Mouse (Mus musculus) adrenal gland, adult (tissue): ENCODE measurements around the gene Gsta2.
"Not testable (repeated sequence)": the region's sequence is repeated elsewhere in the genome, so short reads cannot be mapped to it uniquely, and the experiment has no call there.

Experiments used
- DNase-seq, 2 experiments: peaks; one replicate each; pipeline ENCODE4 v3.0.0; 2022 to 2023; ENCODE audit warnings: low spot score in 1 of 2; ENCODE audit not compliant: inconsistent age in 2 of 2

Gsta2 gene

DNA sequence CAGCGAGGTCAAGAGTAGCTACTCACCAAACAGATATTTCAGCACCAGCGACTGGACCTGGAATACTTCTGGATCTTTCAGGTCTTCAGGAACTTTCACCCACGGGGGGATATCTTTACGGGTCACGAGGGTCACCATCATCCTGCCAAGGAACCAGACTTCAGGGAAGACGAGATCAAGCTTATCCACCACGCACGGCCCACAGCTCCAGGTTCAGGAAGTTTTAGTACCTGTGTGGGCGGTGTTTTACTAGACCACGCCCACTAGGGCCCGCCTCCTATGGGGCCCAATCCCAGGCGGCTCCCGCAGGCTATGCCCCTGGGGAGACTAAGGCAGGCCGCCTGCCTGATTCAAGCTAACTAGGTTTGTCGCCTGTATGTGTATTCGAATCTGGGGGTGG lies 12.4 kb upstream of the Gsta2 start, which contains the start of gene Dppa5a:
Gene Dppa5a (minus strand): TSS at position 219 of the 400 bp plus-strand sequence.
- not testable (repeated sequence) for DNase-seq

DNA sequence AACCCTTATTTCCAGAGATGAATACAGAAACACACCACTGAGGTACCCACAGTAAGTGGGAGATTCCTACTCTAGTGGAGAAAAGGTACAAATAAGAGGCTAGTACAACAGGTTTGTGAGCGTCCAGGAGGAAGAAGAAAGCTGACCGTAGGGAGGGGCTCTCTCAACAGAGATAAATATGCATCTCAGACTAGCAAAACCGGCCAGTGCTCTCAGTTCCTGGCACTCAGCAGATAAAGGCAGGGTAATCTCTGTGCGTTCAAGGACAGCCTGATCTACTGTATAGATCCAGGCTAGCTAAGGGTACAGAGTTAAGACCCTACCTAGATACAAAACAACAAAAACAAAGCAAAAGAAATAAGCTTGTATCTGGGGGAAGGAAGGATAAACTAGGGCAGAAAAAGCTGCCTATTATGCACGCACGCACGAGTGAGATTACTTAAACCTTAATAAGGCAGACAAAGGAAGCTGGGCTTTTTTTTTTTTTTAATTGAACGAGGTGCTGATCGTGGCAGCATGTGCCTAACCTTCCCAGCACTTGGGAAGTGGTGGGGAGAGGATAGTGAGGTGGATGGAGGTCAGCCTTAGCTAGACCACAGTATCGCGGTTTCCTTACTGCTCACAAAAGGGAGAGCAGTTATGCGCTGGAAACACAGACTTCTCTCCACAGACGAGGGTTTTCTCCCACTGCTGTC lies 10.4 kb upstream of the Gsta2 start:
- no peak for DNase-seq

DNA sequence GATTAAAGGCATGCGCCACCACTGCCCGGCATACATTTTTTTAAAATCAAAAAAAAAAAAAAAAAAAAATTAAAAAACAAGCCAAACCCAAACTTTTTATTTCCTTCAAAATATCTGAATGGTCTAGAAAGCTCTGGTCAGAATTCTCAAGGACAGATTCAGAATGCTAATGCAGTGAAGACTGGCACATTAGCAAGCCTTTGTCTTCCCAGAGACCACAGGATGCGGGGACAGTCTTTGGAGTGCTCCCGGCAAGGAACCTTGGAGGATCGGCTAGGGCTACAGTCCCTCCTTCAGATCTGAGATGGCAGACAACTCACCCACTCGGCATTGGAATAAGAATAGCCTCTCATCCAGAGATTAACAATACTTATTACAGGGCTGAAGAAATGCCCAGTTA lies 9.1 kb upstream of the Gsta2 start:
- DNase-seq: no peak

DNA sequence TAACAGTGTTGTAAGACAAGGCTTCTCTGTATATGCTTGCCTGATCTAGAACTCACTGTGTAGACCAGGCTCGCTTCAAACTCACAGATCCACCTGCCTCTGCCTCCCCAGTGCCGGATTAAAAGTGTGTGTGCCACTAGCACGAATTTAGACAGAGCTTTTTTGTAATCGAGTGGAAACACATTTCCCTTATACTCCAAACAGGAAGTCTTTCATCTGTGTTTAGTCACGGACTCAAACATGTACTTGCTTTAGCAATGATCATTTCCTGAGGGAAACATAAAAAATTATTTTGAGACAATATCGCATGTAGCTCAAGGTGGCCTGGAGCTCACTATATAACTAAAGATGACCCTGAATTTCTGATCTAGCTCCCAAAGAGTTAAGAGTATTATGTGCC lies 7.8 kb upstream of the Gsta2 start:
- DNase-seq: no peak

DNA sequence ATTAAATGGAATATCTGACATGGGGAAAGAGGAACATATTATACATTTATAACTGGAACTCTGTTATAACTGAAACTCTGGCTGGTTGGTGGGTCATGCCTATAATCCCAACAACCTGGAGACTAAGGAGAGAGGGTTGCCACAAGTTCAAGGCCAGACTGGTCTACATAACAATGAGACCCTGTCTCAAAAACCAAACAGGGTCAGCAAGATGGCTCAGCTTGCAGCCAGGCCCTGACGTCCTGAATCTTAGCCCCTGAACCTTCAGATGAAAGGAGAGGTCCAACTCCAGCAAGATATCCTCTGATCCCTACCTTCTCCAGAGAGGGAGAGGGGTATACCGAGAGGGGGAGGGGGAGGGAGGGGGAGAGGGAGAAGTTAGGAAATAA lies 4.9 kb upstream of the Gsta2 start:
- no peak for DNase-seq

DNA sequence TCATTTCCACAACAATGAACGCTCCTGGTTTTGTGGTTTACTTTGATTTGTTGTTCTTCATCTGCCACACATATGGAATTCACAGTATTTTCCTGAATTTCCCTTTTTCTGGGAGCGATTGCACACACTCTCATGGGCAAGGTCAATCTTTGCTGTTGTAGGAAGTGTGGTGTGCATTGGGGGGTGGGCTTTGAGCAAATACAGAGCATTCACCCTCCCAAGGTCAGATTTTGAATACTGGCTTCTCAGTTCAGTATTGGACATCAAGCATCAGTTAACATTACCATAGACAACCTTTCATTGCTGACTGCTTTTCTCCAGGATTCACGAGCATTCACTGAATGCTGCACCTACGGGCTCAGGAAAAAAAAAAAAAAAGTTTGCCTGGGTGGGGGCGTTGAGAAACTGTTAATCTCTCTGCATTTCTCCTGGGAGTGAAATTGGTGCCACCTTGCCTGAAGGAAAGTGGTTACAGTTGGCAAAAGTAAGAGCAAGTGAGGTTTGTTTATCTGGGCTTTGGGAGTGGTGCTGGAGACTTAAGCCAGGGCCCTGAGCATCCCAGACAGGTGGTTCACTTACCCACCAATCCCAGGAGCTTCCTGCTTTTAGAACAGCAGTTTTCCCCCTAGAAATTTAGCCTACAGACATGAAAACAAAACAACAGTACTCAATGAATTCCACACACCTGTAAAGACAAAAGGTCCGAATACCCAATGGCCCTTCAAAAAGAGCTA lies 4.3 kb upstream of the Gsta2 start:
- DNase-seq: no peak

DNA sequence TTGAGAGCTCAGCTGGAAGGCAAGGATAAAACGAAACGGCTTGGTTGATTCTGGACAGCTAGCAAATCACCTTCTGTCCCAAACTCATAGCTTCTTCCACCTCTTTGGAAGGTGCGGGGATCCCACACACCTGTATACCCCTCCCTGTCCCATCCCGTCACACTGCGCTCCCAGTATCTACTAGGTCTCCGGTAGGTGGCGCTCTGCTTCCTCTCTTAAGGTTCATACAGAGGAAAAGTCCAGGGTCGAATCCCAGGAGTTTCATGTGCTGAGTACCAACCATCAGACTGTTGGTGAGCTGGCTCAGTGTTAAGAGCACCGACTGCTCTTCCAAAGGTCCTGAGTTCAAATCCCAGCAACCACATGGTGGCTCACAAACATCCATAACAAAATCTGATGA lies 2.5 kb upstream of the Gsta2 start:
- DNase-seq: peak; percentile 47 to 80

DNA sequence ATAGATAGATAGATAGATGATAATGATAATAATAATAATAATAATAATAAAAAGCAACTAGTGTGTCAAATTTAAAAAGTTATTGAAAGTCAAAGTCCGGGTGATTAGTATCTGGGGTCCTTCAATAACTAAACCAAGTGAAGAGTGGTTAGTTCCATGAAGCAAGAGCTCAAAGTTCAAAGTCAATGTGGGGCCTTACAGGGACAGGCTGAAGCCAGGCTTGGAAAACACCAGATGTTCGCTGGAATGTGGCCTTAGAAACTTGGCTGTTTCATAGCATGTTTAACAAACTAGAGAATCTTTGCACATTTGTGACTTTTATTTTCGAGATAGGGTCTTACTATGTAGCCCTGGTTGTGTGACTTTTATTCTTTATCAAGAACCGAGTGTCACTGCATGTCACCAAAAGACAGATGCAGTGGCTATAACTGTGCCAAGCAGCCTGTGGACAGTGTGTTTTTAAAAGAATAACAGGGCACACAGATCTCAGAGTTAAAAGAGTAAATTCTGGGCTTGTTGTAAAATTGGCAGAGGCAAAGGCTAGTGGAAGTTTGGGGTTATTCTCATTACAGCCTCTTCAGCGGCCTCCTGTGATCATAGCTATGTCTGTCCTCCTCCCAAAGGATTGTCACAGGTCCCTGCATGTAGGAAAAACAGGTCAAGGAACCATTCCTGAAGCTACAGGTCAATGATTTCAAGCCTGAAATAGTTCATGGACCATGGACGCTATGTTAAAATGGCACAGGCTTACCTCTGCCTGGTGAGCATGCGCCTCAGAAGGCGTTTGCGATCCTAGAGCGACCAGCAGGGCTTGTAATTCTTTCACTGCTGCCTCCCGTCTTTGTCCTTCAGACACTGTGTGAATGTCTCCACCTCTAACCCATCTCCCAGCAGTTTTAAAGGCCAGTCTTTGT lies 666 bp downstream of the Gsta2 start:
- DNase-seq: no peak

DNA sequence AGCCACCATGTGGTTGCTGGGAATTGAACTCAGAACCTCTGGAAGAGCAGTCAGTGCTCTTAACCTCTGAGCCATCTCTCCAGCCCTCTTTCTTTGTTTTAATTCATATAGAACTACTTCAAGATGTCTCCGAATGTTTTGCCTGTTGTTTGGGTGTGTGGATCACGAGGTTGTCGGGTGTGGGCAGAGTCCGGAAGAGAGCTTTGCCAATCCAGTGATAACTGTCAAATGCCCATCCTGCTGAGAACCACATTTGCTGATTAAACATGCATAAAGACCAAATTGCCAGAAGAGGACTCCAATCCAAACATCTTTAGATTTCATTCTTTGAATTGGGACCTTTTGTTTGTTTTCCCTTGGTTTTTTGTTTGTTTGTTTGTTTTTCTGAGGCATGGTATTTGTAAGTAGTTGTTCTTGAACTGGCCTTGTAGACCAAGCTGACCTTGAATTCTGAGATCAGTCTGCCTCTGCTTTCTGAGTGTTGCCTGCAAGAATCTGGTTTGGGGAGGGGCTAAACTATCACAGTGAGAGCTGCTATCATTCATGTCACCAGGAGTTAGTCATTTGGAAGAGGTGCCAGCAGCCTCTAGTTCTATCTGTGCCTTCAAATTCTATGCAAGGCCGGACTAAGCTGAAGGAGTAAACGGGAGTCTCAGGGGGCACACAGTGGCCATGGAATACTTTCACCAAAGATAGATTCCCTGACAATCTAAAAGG lies 3.9 kb downstream of the Gsta2 start:
- DNase-seq: peak; percentile 46 to 70

DNA sequence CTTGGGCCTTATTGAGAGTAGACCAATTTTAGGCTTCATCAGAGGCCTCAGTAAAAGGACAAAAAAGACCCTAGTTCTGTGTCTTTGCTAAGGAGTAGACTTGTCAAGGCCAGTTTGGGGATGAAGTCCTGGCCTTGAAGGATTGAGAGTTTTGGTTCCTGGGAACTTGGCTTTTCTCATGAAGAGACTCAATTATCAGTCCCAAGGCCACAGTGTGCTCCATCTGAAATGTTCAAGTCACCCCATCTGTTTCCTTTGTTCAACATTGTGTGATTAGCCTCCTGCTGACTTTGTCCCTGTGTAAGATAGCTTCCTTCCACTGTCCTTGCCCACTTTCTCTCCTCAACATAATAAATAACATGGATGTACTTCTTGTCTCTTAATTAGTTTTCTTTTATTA lies 5.6 kb downstream of the Gsta2 start:
- not testable (repeated sequence) for DNase-seq

DNA sequence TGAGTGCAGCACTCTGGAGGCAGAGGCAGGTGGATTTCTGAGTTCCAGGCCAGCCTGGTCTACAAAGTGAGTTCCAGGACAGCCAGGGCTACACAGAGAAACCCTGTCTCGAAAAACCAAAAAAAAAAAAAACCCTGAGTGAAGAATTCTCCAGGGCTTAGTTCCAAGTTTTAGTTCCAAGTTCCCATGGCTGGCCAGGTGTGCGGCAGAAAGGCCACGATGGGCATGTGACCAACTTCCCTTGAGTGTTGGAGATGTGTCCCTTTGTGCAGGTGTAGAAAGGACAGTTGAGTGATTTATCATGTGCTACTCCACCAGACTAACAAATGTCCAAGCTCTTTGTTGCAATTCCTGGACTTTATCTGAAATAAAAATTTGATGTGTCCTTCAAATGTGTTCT lies 6.4 kb downstream of the Gsta2 start:
- not testable (repeated sequence) for DNase-seq

DNA sequence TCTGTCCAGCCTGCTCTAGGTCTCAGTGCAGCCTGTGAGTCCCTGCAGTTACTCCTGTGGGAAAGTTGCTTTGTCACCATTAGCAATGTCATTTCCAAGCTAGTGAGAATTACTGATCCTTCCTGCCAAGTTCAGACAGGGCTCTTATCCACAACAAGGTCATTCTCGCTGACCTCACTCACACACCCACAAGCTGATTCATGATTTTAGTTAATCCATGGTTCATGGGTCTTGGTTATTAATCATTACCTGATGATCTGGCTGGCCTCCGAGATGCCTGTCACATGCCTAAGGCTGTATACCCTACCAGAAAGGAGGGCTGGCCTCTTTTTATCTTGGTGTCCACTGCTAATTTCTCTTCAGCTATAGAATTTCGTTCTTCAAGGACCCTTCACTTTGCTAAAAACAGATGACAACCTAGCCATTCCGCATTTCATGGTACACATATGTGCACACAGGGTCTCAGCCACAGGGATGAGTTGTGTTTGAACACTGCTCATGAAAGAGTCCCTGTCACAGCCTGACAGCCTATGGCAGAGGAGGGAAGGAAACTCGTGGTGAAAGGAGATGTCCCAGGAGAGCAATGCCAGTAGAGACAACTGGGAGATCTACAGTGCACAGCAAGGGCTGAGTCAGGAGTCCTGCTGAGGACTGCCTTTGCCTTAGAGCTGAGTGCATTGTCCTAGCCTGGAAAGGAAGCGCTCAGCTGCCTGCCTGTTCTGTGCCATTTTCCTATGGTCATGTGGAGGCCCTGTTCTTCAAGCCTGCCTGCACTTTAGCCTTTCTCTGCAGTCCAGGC lies 7.2 kb downstream of the Gsta2 start:
- DNase-seq: peak; percentile 40 to 88

DNA sequence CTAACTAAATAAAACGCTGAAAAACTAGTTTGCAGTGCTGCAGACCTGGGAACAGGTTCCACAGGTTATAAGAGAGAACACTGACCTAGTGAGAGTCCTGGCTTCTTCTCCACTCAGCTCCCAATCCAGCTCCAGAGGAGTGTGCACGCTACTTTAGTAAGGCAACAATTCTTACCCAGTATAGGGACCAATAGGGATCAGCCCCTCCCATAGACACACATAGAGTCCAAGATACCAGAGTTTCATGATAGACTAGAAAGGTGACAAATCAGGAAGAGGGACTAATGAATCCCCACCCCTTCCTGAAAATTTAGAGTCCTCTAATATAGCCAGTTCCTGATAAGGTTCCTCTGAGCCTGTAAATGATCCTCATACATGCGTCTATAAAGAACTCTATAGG lies 8.6 kb downstream of the Gsta2 start:
- no peak for DNase-seq

DNA sequence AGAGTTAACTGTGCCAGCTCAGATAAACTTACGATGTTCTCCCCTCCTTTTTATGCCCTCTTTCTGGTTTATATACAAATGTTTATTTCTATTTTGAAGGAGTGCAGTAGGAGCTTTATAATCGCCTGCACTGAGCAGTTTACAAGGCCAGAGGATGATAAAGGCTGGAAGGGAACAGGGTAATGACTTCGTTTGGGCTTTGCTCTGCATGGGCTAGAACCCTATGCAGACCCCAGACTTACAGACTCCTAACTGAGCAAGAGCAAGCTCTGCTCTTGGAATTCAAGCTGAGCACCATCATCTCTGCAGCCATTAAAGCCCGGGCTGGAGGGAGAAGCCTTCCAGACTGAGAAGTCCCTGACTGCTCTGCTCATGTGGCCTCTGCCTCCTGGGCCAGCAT lies 10.4 kb downstream of the Gsta2 start:
- not testable (repeated sequence) for DNase-seq

DNA sequence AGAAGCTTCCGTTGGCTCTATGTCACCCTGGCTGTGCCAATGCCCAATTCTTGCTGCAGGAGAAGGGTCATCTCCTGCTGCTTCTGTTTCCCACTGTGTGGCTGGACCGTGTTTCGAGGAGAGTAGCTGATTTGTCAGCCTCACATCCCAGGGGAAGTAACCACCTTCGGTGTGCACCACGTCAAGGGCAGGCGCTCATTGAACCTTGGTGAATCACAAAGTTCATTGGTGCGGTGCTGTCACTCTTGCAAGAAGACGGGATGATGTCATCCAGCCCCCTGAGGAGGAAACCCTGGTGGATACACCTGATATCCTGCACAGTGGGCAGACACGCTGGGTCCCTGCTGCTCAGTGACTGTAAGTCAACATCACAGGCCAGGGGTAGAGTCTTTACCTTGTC lies 12.5 kb downstream of the Gsta2 start:
- not testable (repeated sequence) for DNase-seq

DNA sequence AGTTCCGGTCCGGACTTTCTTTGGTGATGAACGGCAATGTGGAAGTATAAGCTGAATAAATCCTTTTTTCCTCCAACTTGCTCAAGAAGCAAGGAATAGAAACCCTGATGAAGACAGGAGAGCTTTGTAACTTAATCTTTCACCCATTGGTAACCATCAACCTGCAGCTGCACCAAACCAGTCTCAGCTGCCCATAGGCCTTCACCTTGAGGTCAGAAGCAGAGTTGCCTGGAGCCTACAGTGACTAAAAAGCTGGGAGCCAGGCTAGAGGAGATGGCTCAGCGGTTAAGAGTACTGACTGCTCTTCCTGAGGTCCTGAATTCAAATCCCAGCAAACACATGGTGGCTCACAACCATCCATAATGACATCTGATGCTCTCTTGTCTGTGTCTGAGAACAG lies 13.1 kb downstream of the Gsta2 start:
- DNase-seq: not testable (repeated sequence)

DNA sequence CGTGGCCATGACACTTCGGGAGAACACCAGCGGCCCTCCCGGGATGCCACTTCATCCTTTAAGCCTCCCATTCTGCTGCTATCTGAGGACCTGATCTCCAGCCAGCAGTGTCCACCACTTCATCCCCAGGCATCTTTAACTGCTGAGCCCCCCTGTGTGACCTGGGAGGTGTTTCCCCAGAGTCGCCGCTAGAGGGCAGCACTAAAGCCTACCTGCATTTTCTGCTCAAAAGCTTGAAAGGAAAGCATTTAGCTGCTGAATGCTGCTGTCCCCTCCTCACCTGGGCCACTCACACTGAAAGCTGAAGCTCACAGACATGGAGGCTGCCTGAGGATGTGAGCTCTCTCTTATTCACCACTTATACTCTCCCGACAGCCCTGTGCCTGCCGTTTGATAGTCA lies 15.3 kb downstream of the Gsta2 start:
- peak; percentile 22 to 67 for DNase-seq

DNA sequence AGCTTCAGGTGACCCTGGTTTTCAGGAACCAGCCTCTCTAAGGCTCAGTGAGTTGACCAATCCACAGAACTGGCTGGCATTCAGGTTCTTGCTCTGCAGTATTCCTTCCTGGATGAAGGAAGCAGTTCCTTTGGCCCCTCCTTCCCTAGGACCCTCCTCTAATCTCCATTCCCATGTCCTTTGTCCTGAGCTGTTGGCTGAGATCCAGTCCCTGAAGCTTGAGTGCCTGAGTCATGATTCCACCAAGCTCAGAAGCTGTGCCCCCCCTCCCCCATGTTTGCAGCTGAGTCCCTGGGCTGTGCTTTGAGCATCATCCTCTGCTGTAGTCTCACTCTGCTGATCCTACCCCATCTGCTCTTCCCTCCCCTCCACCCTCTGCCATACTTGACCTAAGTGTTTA lies 18.5 kb downstream of the Gsta2 start:
- DNase-seq: not testable (repeated sequence)

DNA sequence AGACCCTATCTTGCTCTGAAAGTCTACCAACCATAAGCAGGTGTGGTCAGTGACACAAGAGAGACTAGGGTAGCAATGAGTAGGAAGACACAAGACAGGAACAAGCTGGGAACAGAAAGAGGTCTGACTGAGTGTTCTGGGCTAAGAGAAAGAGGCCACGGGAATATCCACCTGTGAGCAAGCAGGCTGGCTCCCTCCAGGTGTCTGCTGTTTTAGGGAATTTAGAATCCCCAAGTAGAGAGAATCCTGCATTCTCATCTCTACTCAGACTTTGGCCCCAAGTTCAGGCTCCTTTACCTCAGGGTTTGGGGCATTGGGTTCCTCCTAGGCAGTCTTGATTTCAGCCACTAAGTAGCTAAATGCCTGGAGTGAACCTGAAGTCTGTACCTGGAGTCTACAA lies 28.3 kb downstream of the Gsta2 start, which contains the start of gene Omt2b:
Gene Omt2b (plus strand): TSS at position 301 of the 400 bp plus-strand sequence.
- not testable (repeated sequence) for DNase-seq

DNA sequence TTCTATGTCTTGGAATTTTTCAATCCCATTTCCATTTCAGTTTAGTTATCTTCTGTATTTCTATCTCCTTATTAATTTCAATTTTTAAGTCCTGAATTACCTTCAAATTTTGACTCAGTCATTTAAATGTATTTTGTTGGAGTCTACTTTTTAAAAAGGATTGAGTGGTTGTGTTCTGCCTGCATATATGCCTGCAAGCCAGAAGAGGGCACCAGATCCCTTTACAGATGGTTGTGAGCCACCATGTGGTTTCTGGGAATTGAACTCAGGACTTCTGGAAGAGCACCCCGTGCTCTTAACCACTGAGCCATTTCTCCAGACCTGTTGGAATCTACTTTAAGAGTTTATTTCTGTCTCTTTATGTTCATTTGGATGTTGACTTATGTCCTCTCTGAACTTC lies 36.1 kb downstream of the Gsta2 start:
- DNase-seq: peak; percentile 10 to 41
